Mouse (Mus musculus) liver, embryonic 14.5 days (tissue): ENCODE results near the gene Lasp1.

Source experiments
- CTCF ChIP-seq: IDR thresholded peaks from 2 replicates; pipeline ENCODE4 v1.5.1; 2016; ENCODE audit warnings: antibody characterized with exemption, low read depth, control low read depth
- EP300 ChIP-seq: IDR thresholded peaks from 2 replicates; pipeline ENCODE4 v1.6.1; 2016; ENCODE audit warnings: antibody characterized with exemption, low read depth

DNA sequence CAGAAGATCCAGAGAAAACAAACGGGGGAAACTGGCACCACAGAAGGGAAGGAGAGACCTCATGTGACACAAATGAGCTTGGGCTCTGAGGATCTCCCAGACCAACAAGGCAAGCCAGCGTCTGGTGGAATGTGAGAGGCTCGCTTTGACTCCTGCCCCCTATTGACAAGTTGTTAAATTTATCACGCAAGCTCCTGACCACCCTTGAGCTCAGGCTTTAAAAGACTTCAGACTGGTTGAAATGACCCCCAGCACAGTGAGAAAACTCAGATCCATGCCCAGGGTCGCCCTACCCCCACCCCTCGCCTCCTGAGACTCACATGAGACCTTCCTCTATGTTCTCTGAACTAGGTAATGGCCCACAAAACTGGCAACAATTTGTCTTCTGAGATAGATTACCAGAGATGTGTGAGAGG lies 41.7 kb downstream of the Lasp1 start, which contains the start of gene B230217C12Rik:
- TF ChIP-seq CTCF (peak; percentile 56), EP300 (no peak)
